Mouse (Mus musculus): ENCODE results near the gene Sh3d21. TPM values are rescaled to one million over a fixed set of nuclear protein-coding genes. Genes with fewer than 3 reads are reported as not detected.

The Sh3d21 gene
- polyA plus RNA-seq, 1 experiment from 2014 or later: 5.5 TPM

DNA sequence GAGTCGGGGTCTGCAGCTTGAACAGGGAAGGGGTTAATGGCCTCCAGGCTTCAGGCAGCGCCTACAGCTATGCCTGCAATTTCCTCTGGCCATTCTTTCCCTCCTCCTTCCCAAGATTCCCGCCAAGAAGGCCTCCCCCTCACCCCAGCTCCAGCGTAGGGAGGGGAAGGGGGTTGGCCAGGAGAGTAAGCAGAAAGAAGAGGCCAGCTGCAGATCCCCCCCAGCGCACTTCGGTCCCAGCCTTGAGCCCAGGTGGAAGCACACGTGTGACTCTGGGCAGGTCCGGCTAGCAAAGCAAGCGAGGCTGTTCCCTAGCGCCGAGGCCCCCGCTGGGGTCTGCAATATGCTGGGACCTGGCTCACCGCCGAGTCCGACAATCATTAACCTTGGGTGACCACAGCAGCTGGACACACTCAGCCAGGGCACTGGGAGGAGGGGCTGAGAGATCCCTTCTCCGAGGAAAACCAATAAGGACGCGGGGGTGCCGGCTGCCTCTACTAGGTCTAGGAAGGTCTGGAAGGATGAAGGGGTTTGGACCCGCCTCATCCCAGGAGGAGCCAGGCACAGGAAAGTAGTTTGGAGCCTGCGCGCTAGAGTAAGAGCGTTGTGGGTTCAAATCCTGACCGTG, 15.6 kb downstream of the Sh3d21 start, which contains the start of gene Eva1b:
TSS of gene Eva1b (plus strand) at position 212 of the 628 bp plus-strand sequence.
- H3K4me1 ChIP-seq (ENCODE audit: control insufficient read depth, insufficient read depth, low read length): peaks cover 39% of the 10 kb centered on the region
- ATAC-seq (ENCODE audit: insufficient number of reproducible peaks, low FRiP score, low TSS enrichment, low read depth): peak; percentile 56
- 2% methylated on average over 24 of the region's 24 CpGs for WGBS

DNA sequence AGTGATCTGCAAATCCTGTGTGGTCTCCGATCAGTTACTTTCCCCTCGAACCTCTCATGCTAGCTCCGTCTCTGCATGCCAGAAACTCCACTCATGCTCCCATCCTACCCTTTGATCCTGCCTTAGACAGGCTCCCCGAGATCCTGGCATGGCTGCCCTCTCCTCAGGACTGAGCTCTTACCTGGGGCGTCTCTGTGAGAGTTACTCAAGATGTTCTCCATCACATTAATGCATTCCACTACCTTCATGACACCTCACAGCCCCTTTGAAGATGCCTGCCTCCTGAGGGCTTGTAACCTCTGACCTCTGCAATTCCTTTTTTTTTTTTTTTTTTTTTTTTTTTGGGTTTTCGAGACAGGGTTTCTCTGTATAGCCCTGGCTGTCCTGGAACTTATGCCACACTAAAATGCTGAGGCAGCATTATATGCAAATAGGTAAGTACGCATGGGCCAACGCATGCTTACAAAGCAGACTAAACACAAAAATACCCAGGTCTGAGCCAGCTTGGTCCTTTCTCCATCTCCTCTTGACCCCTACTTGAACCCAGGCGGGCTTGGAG, 16.2 kb downstream of the Sh3d21 start:
- Histone ChIP-seq H3K9ac (ENCODE audit: low read length) (no peak overlapping the region), H3K27ac (replicated peaks; ENCODE audit: low read depth, low read length) (peak overlapping the region; percentile 96), H3K4me2 (ENCODE audit: low read depth, severe bottlenecking) (peak overlapping the region; percentile 99), H3K4me3 (ENCODE audit: low read depth, low read length) (0 out of 2 replicates have a peak overlapping the region, but pooled peaks have one; percentile 88), H3K4me1 (ENCODE audit: control insufficient read depth, insufficient read depth, low read length) (peaks cover 36% of the 10 kb centered on the region), H3K36me3 (ENCODE audit: control insufficient read depth, insufficient read depth, low read length) (no peaks in the 10 kb centered on the region), H3K27me3 (ENCODE audit: control insufficient read depth, insufficient read depth, low read length) (no peaks in the 10 kb centered on the region), H3K9me3 (ENCODE audit: control insufficient read depth, low read length) (no peaks in the 10 kb centered on the region; the same call in 1 of the 2 replicates)
- ATAC-seq (ENCODE audit: insufficient number of reproducible peaks, low FRiP score, low TSS enrichment, low read depth): peak; percentile 2
- 16% methylated on average over 9 of the region's 9 CpGs for WGBS
- DNase-seq (ENCODE audit: low spot score): peak; percentile 43

More for the DNA sequence above, 15.6 kb downstream of the Sh3d21 start, which contains the start of gene Eva1b:
- Histone ChIP-seq H3K27me3 (ENCODE audit: control insufficient read depth, insufficient read depth, low read length) (no peaks in the 10 kb centered on the region), H3K9me3 (ENCODE audit: control insufficient read depth, low read length) (no peaks in the 10 kb centered on the region; the same call in 1 of the 2 replicates), H3K36me3 (ENCODE audit: control insufficient read depth, insufficient read depth, low read length) (no peaks in the 10 kb centered on the region), H3K27ac (replicated peaks; ENCODE audit: low read depth, low read length) (peak within 1 kb of the TSS; percentile 96), H3K9ac (ENCODE audit: low read length) (peak within 1 kb of the TSS; percentile 79), H3K4me2 (ENCODE audit: low read depth, severe bottlenecking) (peak within 1 kb of the TSS; percentile 99), H3K4me3 (ENCODE audit: low read depth, low read length) (peak within 1 kb of the TSS; percentile 88)
- peak; percentile 90 for DNase-seq (ENCODE audit: low spot score)

DNA sequence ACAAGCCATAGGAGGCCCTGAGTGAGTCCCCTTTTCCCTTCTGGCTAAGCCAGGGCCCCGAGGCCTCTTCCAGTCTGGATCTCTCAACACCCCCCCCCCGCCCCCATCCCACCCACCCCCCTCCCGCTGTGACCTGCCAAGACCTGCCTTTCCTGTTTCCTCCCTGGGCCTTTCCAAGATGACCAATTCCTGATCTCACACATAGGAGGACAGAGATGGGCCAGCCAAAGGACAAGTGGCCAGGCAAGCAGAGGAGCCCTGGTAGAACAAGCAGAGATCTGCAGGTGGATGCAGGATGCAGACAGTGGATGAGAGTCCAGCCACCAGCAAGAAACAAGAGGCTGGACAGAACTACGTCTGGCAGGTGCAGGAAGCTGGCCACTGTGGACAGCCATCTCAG, 17.9 kb downstream of the Sh3d21 start:
- Histone ChIP-seq H3K4me2 (ENCODE audit: low read depth, severe bottlenecking) (no peak overlapping the region), H3K9ac (ENCODE audit: low read length) (no peak overlapping the region), H3K36me3 (ENCODE audit: control insufficient read depth, insufficient read depth, low read length) (no peaks in the 10 kb centered on the region), H3K4me3 (ENCODE audit: low read depth, low read length) (no peak overlapping the region), H3K27me3 (ENCODE audit: control insufficient read depth, insufficient read depth, low read length) (no peaks in the 10 kb centered on the region), H3K9me3 (ENCODE audit: control insufficient read depth, low read length) (no peaks in the 10 kb centered on the region; the same call in 1 of the 2 replicates), H3K27ac (replicated peaks; ENCODE audit: low read depth, low read length) (no peak overlapping the region), H3K4me1 (ENCODE audit: control insufficient read depth, insufficient read depth, low read length) (peaks cover 20% of the 10 kb centered on the region)
- no peak for DNase-seq (ENCODE audit: low spot score)
- ATAC-seq (ENCODE audit: insufficient number of reproducible peaks, low FRiP score, low TSS enrichment, low read depth): no peak
- 55% methylated on average over 3 of the region's 4 CpGs for WGBS

DNA sequence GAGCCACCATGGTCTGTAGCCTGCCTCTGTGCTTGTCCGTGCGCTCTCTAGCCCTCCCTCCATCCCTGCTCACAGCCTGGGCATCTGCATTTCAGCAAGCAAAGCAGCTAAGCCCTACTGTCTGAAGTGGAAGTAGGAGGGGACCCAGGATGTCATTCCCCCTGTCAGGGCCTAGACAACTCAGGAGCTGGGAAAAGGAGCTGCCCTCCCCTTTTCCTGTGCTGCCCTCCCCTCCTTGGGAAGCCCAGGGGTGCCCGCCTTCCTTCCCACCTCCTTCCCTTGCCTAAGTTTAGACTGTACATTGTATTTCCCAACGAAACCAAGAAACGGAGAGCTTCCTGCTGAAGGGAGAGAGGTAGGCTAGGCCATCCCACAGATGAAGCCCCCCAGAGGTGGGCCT, 22.3 kb downstream of the Sh3d21 start:
- no peak overlapping the region for H3K4me3 ChIP-seq (ENCODE audit: low read depth, low read length)
- no peak overlapping the region for H3K4me2 ChIP-seq (ENCODE audit: low read depth, severe bottlenecking)
- H3K9me3 ChIP-seq (ENCODE audit: control insufficient read depth, low read length): no peaks in the 10 kb centered on the region; the same call in 1 of the 2 replicates
- ATAC-seq (ENCODE audit: insufficient number of reproducible peaks, low FRiP score, low TSS enrichment, low read depth) (no peak), DNase-seq (ENCODE audit: low spot score) (no peak)
- H3K4me1 ChIP-seq (ENCODE audit: control insufficient read depth, insufficient read depth, low read length): 0 out of 2 replicates have a peak, but pooled peaks cover 2% of the 10 kb centered on the region
- 82% methylated on average over 5 of the region's 5 CpGs for WGBS
- peaks cover 19% of the 10 kb centered on the region for H3K36me3 ChIP-seq (ENCODE audit: control insufficient read depth, insufficient read depth, low read length)
- no peak overlapping the region for H3K9ac ChIP-seq (ENCODE audit: low read length)
- H3K27ac ChIP-seq (replicated peaks; ENCODE audit: low read depth, low read length): no peak overlapping the region
- H3K27me3 ChIP-seq (ENCODE audit: control insufficient read depth, insufficient read depth, low read length): no peaks in the 10 kb centered on the region

DNA sequence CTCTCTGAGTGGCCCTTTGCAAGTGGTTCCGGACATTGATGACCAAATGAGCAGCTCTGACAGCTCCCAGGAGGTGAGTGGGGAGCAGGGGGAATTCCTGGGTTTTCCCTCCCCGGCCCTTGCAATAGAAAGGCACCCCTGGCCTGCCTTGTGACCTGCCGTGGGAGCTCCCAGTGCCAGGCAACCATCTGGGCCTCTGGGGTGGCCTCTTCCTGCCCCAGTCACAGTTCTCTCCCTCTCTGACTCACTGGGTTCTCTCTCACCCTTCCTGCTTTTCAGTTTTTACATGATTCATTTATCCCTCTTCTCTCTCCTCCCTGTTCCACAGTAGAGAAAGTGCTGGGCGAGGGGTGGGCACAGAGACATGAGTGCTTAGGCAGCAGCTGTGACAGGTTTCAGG, 25.5 kb downstream of the Sh3d21 start:
- Histone ChIP-seq H3K36me3 (ENCODE audit: control insufficient read depth, insufficient read depth, low read length) (peaks cover 24% of the 10 kb centered on the region), H3K9me3 (ENCODE audit: control insufficient read depth, low read length) (no peaks in the 10 kb centered on the region), H3K4me3 (ENCODE audit: low read depth, low read length) (no peak overlapping the region), H3K4me1 (ENCODE audit: control insufficient read depth, insufficient read depth, low read length) (peaks cover 6% of the 10 kb centered on the region; the same call in 1 of the 2 replicates), H3K27me3 (ENCODE audit: control insufficient read depth, insufficient read depth, low read length) (no peaks in the 10 kb centered on the region), H3K27ac (replicated peaks; ENCODE audit: low read depth, low read length) (no peak overlapping the region), H3K9ac (ENCODE audit: low read length) (no peak overlapping the region), H3K4me2 (ENCODE audit: low read depth, severe bottlenecking) (no peak overlapping the region)
- no peak for DNase-seq (ENCODE audit: low spot score)
- 77% methylated on average over 4 of the region's 4 CpGs for WGBS
- no peak for ATAC-seq (ENCODE audit: insufficient number of reproducible peaks, low FRiP score, low TSS enrichment, low read depth)

DNA sequence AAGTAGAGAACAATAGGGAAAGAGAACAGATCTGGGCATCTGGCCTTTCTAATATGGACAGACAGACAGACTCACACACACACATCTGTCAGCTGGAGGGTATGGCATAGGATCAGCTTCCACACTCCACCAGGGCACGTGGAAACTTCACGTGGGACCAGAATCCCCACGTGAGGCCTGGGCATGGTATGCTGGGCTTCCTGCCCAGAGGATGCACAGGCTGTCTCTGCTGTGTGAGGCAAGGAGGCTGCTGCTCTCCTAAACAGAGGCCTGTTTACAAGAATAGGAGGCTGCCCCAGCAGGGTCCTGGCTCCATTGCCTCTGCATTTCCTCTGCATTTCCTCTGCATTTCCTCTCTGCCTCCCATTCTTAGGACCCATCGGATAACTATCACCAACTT, 28.7 kb downstream of the Sh3d21 start:
- Histone ChIP-seq H3K9me3 (ENCODE audit: control insufficient read depth, low read length) (no peaks in the 10 kb centered on the region), H3K27ac (replicated peaks; ENCODE audit: low read depth, low read length) (no peak overlapping the region), H3K9ac (ENCODE audit: low read length) (no peak overlapping the region), H3K4me3 (ENCODE audit: low read depth, low read length) (no peak overlapping the region), H3K4me2 (ENCODE audit: low read depth, severe bottlenecking) (no peak overlapping the region), H3K36me3 (ENCODE audit: control insufficient read depth, insufficient read depth, low read length) (peaks cover 19% of the 10 kb centered on the region; the same call in 1 of the 2 replicates), H3K4me1 (ENCODE audit: control insufficient read depth, insufficient read depth, low read length) (peaks cover 26% of the 10 kb centered on the region), H3K27me3 (ENCODE audit: control insufficient read depth, insufficient read depth, low read length) (no peaks in the 10 kb centered on the region)
- ATAC-seq (ENCODE audit: insufficient number of reproducible peaks, low FRiP score, low TSS enrichment, low read depth) (no peak), DNase-seq (ENCODE audit: low spot score) (no peak)
- 92% methylated on average over 4 of the region's 4 CpGs for WGBS

DNA sequence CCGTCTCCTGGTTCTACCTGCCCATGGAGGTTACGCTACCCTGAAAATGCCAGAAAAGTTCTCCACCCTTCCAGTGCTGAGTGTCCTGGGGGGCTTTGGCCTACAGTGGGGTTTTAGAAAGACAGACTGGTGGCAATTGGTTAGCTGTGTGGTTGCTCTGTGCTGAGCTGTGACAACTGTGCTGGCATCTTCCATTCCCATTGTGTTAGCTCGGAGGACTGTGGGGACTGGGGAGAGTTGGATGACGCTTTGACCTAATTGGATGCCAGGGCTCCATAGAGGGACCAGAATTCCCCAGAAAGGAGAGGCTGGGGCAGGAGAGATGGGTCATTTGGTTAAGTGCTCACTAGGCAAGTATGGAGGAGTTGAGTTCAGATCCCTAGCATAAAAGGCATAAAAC, 29.1 kb downstream of the Sh3d21 start:
- Histone ChIP-seq H3K4me1 (ENCODE audit: control insufficient read depth, insufficient read depth, low read length) (peaks cover 26% of the 10 kb centered on the region), H3K9me3 (ENCODE audit: control insufficient read depth, low read length) (no peaks in the 10 kb centered on the region), H3K36me3 (ENCODE audit: control insufficient read depth, insufficient read depth, low read length) (peaks cover 22% of the 10 kb centered on the region; the same call in 1 of the 2 replicates), H3K4me3 (ENCODE audit: low read depth, low read length) (no peak overlapping the region), H3K27me3 (ENCODE audit: control insufficient read depth, insufficient read depth, low read length) (no peaks in the 10 kb centered on the region), H3K27ac (replicated peaks; ENCODE audit: low read depth, low read length) (no peak overlapping the region), H3K9ac (ENCODE audit: low read length) (no peak overlapping the region), H3K4me2 (ENCODE audit: low read depth, severe bottlenecking) (no peak overlapping the region)
- DNase-seq (ENCODE audit: low spot score): no peak
- WGBS: 93% methylated on average over 4 of the region's 4 CpGs
- no peak for ATAC-seq (ENCODE audit: insufficient number of reproducible peaks, low FRiP score, low TSS enrichment, low read depth)

DNA sequence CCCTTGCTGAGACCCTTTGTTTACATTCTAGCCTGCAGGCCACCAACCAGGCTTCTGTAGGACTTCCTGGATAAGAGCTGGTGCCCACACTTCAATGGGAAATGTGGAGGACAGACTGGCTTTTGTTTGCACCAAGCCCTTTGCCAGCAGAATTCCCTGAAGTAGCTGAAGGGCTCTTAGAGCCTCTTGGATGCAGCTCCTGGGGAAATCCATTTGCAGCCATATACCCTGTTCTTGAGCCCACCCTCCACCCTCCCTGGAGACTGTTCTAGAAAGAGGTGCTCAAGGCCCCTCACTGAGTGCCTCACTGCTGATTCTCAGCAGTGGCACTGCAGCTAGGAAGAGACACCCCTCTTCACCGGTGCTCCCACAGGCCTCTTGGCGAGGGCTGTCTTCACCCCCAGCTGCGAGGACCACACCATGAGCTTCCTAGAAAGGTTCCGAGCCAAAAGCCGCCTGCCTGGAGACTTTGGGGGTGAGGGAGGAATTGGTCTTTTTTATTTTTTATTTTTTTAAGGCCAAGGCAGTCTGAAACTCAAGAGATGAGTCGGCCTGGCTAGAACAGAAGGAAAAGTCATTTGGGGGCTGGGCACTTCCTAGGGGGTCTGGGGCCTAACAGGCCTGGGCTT, 30.5 kb downstream of the Sh3d21 start:
- 0 out of 2 replicates have a peak overlapping the region, but pooled peaks have one; percentile 2 for H3K27ac ChIP-seq (replicated peaks; ENCODE audit: low read depth, low read length)
- no peaks in the 10 kb centered on the region for H3K27me3 ChIP-seq (ENCODE audit: control insufficient read depth, insufficient read depth, low read length)
- DNase-seq (ENCODE audit: low spot score) (no peak), ATAC-seq (ENCODE audit: insufficient number of reproducible peaks, low FRiP score, low TSS enrichment, low read depth) (no peak)
- no peak overlapping the region for H3K4me3 ChIP-seq (ENCODE audit: low read depth, low read length)
- H3K9me3 ChIP-seq (ENCODE audit: control insufficient read depth, low read length): no peaks in the 10 kb centered on the region
- peaks cover 23% of the 10 kb centered on the region; the same call in 1 of the 2 replicates for H3K36me3 ChIP-seq (ENCODE audit: control insufficient read depth, insufficient read depth, low read length)
- 81% methylated on average over 6 of the region's 6 CpGs for WGBS
- H3K4me1 ChIP-seq (ENCODE audit: control insufficient read depth, insufficient read depth, low read length): peaks cover 26% of the 10 kb centered on the region
- H3K4me2 ChIP-seq (ENCODE audit: low read depth, severe bottlenecking): no peak overlapping the region
- 0 out of 2 replicates have a peak overlapping the region, but pooled peaks have one; percentile 7 for H3K9ac ChIP-seq (ENCODE audit: low read length)
